Mouse (Mus musculus): ENCODE data around the gene Rasl11a.
"Not testable (repeated sequence)": the region's sequence is repeated elsewhere in the genome, so short reads cannot be mapped to it uniquely, and the experiment has no call there.

Gene Rasl11a

DNA sequence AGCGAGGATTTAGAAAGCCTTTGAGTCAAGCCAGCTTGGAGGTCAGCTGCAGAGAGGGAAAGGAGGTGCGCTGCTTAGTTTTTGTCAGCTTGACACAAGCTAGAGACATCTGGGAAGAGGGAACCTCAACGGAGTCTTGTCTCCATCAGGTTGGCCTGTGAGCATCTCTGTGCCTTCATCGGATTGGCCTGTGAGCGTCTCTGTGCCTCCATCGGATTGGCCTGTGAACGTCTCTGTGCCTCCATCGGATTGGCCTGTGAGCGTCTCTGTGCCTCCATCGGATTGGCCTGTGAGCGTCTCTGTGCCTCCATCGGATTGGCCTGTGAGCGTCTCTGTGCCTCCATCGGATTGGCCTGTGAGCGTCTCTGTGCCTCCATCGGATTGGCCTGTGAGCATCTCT is 50.8 kb downstream of the Rasl11a start:
- not testable (repeated sequence) for DNase-seq

DNA sequence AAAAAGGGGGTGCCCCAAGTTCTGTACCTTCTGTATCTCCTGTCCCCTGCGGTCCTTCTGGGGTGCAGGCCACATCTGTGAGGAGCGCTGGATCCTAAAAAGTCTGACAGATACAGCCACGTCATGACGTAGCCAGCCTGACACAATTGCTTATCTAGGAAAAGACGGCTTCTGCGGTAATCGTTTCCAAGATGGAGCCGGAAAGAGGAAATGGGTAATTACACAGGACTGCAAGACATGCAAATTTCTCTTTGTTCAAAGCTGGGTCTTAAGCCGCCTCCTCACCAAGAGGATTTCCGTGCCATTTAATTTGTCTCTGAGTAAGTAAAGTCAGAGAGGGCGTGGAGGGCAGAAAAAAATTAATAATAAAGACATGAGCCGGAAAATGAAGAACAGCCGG is 52.1 kb downstream of the Rasl11a start:
- DNase-seq: no peak

All from cerebellum, postnatal 25 days (tissue).